Mouse (Mus musculus) ovary, adult 10 weeks (tissue): ENCODE data around the gene Zkscan1. TPM values are rescaled to one million over a fixed set of nuclear protein-coding genes. Genes with fewer than 3 reads are reported as not detected.

Source experiments
- polyA plus RNA-seq: library from polyadenylated mRNA; stranded (reverse); fragments of 350-450 nt; fragmentation: Illumina TruSeq; extraction: RNeasy Lipid Tissue Mini Kit (QIAGEN cat#74804); gene quantifications from one replicate; pipeline ENCODE4 v1.2.3, GENCODE M21; 2014

The Zkscan1 gene
- polyA plus RNA-seq: 67.3 TPM

GRCm38 (mm10) chr5:138084996-138085395 is at the start of gene Zkscan1:
TSS of gene Zkscan1 (plus strand) at chr5:138085084.

GRCm38 (mm10) chr5:138052894-138053293 is 32.0 kb upstream of the Zkscan1 start, which contains the start of gene Smok3c:
TSS of gene Smok3c (plus strand) at chr5:138053194.

GRCm38 (mm10) chr5:138116255-138117198 is 31.6 kb downstream of the Zkscan1 start, which contains the start of gene Zscan21:
TSS of gene Zscan21 (plus strand) at chr5:138116903.

GRCm38 (mm10) chr5:138155443-138155976 is 70.6 kb downstream of the Zkscan1 start, which contains the start of gene Zfp113:
TSS of gene Zfp113 (minus strand) at chr5:138155744.

Other genes starting within 250 kb of the Zkscan1 start
- 0.46 TPM for gene Pilra, start 248.8 kb upstream of the Zkscan1 start, polyA plus RNA-seq
- not detected for gene Pilrb1, start 227.0 kb upstream of the Zkscan1 start, polyA plus RNA-seq
- 0.86 TPM for gene Pilrb2, start 213.3 kb upstream of the Zkscan1 start, polyA plus RNA-seq
- gene Cyp3a13, start 163.5 kb upstream of the Zkscan1 start, polyA plus RNA-seq: not detected
- gene Gjc3, start 122.0 kb upstream of the Zkscan1 start, polyA plus RNA-seq: 6.4 TPM
- not detected for gene Azgp1, start 103.6 kb upstream of the Zkscan1 start, polyA plus RNA-seq
- gene Smok3a, start 63.8 kb upstream of the Zkscan1 start, polyA plus RNA-seq: not detected
- not detected for gene Smok3b, start 63.7 kb upstream of the Zkscan1 start, polyA plus RNA-seq
- not detected for gene Smok3c, start 31.9 kb upstream of the Zkscan1 start, polyA plus RNA-seq
- 20.4 TPM for gene Zscan21, start 31.8 kb downstream of the Zkscan1 start, polyA plus RNA-seq
- gene Zfp113, start 70.7 kb downstream of the Zkscan1 start, polyA plus RNA-seq: 36.9 TPM
- 66.2 TPM for gene Cops6, start 76.0 kb downstream of the Zkscan1 start, polyA plus RNA-seq
- 4.1 TPM for gene Ap4m1, start 86.9 kb downstream of the Zkscan1 start, polyA plus RNA-seq
- gene Mcm7, start 87.3 kb downstream of the Zkscan1 start, polyA plus RNA-seq: 28.4 TPM
- 3.8 TPM for gene Taf6, start 102.4 kb downstream of the Zkscan1 start, polyA plus RNA-seq
- gene Cnpy4, start 102.4 kb downstream of the Zkscan1 start, polyA plus RNA-seq: 35.7 TPM
- gene Mblac1, start 109.2 kb downstream of the Zkscan1 start, polyA plus RNA-seq: 0.48 TPM
- 0.54 TPM for gene Nxpe5, start 140.8 kb downstream of the Zkscan1 start, polyA plus RNA-seq
- not detected for gene Lamtor4, start 170.4 kb downstream of the Zkscan1 start, polyA plus RNA-seq
- 0.51 TPM for gene BC037034, start 178.9 kb downstream of the Zkscan1 start, polyA plus RNA-seq
- gene Gal3st4, start 187.8 kb downstream of the Zkscan1 start, polyA plus RNA-seq: 0.54 TPM
- not detected for gene Gm43720, start 194.9 kb downstream of the Zkscan1 start, polyA plus RNA-seq
- 1.1 TPM for gene Gpc2, start 194.9 kb downstream of the Zkscan1 start, polyA plus RNA-seq
- gene Stag3, start 195.2 kb downstream of the Zkscan1 start, polyA plus RNA-seq: 0.68 TPM